Mouse (Mus musculus) neural tube, embryonic 15.5 days (tissue): ENCODE data around the gene Rpgrip1. TPM values are rescaled to one million over a fixed set of nuclear protein-coding genes. Genes with fewer than 3 reads are reported as not detected.

ENCODE experiments used
- ATAC-seq: fragments of 200-750 bp; cut with Nextera tagmentation; 2 replicates; pipeline ENCODE4 v1.8.0; 2017; ENCODE audit warnings: mild to moderate bottlenecking, moderate TSS enrichment, moderate library complexity; ENCODE audit not compliant: low FRiP score
- H3K27ac ChIP-seq: fragments of 300-500 bp; sonication (generic); replicated peaks from 2 replicates; pipeline ENCODE4 v1.5.1; 2015; ENCODE audit warnings: mild to moderate bottlenecking, inconsistent platforms
- H3K27me3 ChIP-seq: fragments of 300-500 bp; sonication (generic); replicated peaks from 2 replicates; pipeline ENCODE4 v1.6.1; 2015; ENCODE audit warnings: inconsistent platforms
- H3K36me3 ChIP-seq: fragments of 300-500 bp; sonication (generic); 2 replicates; pipeline ENCODE4 v1.6.1; 2015; ENCODE audit warnings: inconsistent platforms
- H3K4me1 ChIP-seq: fragments of 300-500 bp; sonication (generic); 2 replicates; pipeline ENCODE4 v1.6.1; 2015; ENCODE audit warnings: inconsistent platforms
- H3K4me2 ChIP-seq: fragments of 300-500 bp; sonication (generic); 2 replicates; pipeline ENCODE4 v1.6.1; 2015; ENCODE audit warnings: inconsistent platforms, mild to moderate bottlenecking, moderate library complexity
- H3K4me3 ChIP-seq: fragments of 300-500 bp; sonication (generic); replicated peaks from 2 replicates; pipeline ENCODE4 v1.5.1; 2015; ENCODE audit warnings: mild to moderate bottlenecking, inconsistent platforms
- H3K9ac ChIP-seq: fragments of 300-500 bp; sonication (generic); replicated peaks from 2 replicates; pipeline ENCODE4 v1.6.1; 2015; ENCODE audit warnings: mild to moderate bottlenecking, inconsistent platforms
- H3K9me3 ChIP-seq: fragments of 300-500 bp; sonication (generic); replicated peaks from 2 replicates; pipeline ENCODE4 v1.6.1; 2016; ENCODE audit warnings: inconsistent platforms
- WGBS: fragments of 180-500 bp; shearing (Covaris S2); methylation state at CpG from one replicate; pipeline ENCODE4 v1.1.7; 2015; ENCODE audit warnings: mixed read lengths; 5-methylcytosine and 5-hydroxymethylcytosine counted together
- polyA plus RNA-seq: library from polyadenylated mRNA; unstranded; fragments of >200 nt; fragmentation: Nextera tagmentation; extraction: Ambion mirVana; gene quantifications from 2 replicates; pipeline ENCODE4 v1.2.1, GENCODE M21; 2015

Gene Rpgrip1
- polyA plus RNA-seq, 1 experiment from 2014 or later = 42.6 TPM

DNA sequence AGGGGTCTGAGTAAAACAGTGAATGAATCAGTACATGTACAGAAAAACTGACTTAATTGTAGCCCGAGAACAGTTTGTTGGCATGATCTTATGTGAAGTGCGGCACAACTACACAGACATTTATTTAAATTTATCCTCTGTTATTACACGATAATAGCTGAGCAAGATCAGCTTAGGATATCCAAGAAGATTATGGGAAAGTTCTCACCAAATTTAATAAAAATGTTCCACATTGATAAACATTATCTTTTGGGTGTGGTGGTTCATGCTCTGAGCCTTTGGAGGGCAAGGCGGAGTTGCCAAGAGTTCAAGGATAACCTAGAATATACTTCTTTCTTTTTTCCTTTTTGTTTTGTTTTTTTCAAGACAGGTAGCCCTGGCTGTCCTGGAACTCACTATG, 88.9 kb downstream of the Rpgrip1 start:
- Histone ChIP-seq H3K36me3 (peaks cover 46% of the 10 kb centered on the region), H3K4me3 (no peak overlapping the region), H3K9ac (no peak overlapping the region), H3K27me3 (no peaks in the 10 kb centered on the region), H3K9me3 (no peaks in the 10 kb centered on the region), H3K27ac (no peak overlapping the region), H3K4me1 (peaks cover 21% of the 10 kb centered on the region), H3K4me2 (no peak overlapping the region)
- 98% methylated on average over 4 of the region's 4 CpGs for WGBS
- no peak for ATAC-seq

Other genes with a start within 250 kb of the Rpgrip1 start
- 83.5 and 90.9 TPM in 2 replicates for gene Mettl17, start 225.9 kb upstream of the Rpgrip1 start, polyA plus RNA-seq
- 1.5 and 2.0 TPM in 2 replicates for gene Slc39a2, start 217.8 kb upstream of the Rpgrip1 start, polyA plus RNA-seq
- gene Ndrg2, start 196.5 kb upstream of the Rpgrip1 start, polyA plus RNA-seq = 268 and 281 TPM in 2 replicates
- not detected in 2 replicates for gene Tppp2, start 192.3 kb upstream of the Rpgrip1 start, polyA plus RNA-seq
- gene Rnase13, start 187.9 kb upstream of the Rpgrip1 start, polyA plus RNA-seq = not detected in 2 replicates
- gene Arhgef40, start 126.0 kb upstream of the Rpgrip1 start, polyA plus RNA-seq = 71.3 and 82.7 TPM in 2 replicates
- gene Tmem253, start 95.0 kb upstream of the Rpgrip1 start, polyA plus RNA-seq = 0.88 and 1.4 TPM in 2 replicates
- gene Zfp219, start 90.0 kb upstream of the Rpgrip1 start, polyA plus RNA-seq = 25.3 and 28.6 TPM in 2 replicates
- not detected in 2 replicates for gene Olfr221, start 68.2 kb upstream of the Rpgrip1 start, polyA plus RNA-seq
- 424 and 500 TPM in 2 replicates for gene Hnrnpc, start 6.7 kb upstream of the Rpgrip1 start, polyA plus RNA-seq
- gene Supt16, start 86.7 kb downstream of the Rpgrip1 start, polyA plus RNA-seq = 36.8 and 45.9 TPM in 2 replicates
- 30.0 and 30.5 TPM in 2 replicates for gene Chd8, start 147.1 kb downstream of the Rpgrip1 start, polyA plus RNA-seq
- gene Tox4, start 168.4 kb downstream of the Rpgrip1 start, polyA plus RNA-seq = 51.0 and 52.5 TPM in 2 replicates
- 47.5 and 50.0 TPM in 2 replicates for gene Rab2b, start 168.8 kb downstream of the Rpgrip1 start, polyA plus RNA-seq
- 44.9 and 47.9 TPM in 2 replicates for gene Mettl3, start 194.4 kb downstream of the Rpgrip1 start, polyA plus RNA-seq
- 40.0 and 41.6 TPM in 2 replicates for gene Sall2, start 218.1 kb downstream of the Rpgrip1 start, polyA plus RNA-seq
- gene Olfr1513, start 245.7 kb downstream of the Rpgrip1 start, polyA plus RNA-seq = not detected in 2 replicates